Mouse (Mus musculus) CH12.LX (cell line): ENCODE results near the gene Kank1. TPM values are rescaled to one million over a fixed set of nuclear protein-coding genes. Genes with fewer than 3 reads are reported as not detected.

Experiments used
- DNase-seq: peaks from one replicate; pipeline ENCODE4 v3.0.0-alpha.2; 2013; ENCODE audit errors: extremely low read depth
- H3K27ac ChIP-seq: 2 replicates; pipeline ENCODE4 v1.5.1; 2012; ENCODE audit warnings: low read depth, mild to moderate bottlenecking, control low read depth, moderate library complexity; ENCODE audit not compliant: insufficient read depth
- H3K27me3 ChIP-seq: replicated peaks from 2 replicates; pipeline ENCODE3; 2012; ENCODE audit warnings: inconsistent platforms
- H3K36me3 ChIP-seq, 2 experiments: replicated peaks in 1 of 2; 2 replicates each; pipeline versions ENCODE3 to v1.6.1; 2012; ENCODE audit warnings: inconsistent platforms in 1 of 2, low read length in 1 of 2, mild to moderate bottlenecking in 1 of 2, mixed read lengths in 1 of 2, moderate library complexity in 1 of 2; ENCODE audit not compliant: control insufficient read depth in 1 of 2, insufficient read depth in 1 of 2
- H3K4me1 ChIP-seq, 2 experiments: 2 replicates each; pipeline ENCODE4 v1.6.1; 2012; ENCODE audit warnings: inconsistent platforms in 1 of 2, moderate library complexity in 1 of 2; ENCODE audit not compliant: insufficient read depth in 2 of 2, control insufficient read depth in 1 of 2
- H3K4me2 ChIP-seq: 2 replicates; pipeline ENCODE4 v1.6.1; 2012; ENCODE audit warnings: low read depth, mild to moderate bottlenecking, control low read depth; ENCODE audit not compliant: poor library complexity, insufficient read depth, severe bottlenecking
- H3K4me3 ChIP-seq, 3 experiments: fragments of 150-350 bp in 1 of 3; sonication (generic) in 1 of 3; replicated peaks in 1 of 3; 2 replicates each; pipeline versions ENCODE3 to v1.5.1; 2011 to 2012; ENCODE audit warnings: low read depth in 2 of 3, low read length in 2 of 3, mild to moderate bottlenecking in 2 of 3, moderate library complexity in 2 of 3, control low read depth in 1 of 3, improper control_type of control experiment in 1 of 3, inconsistent platforms in 1 of 3, mixed read lengths in 1 of 3; ENCODE audit not compliant: poor library complexity in 1 of 3
- H3K79me2 ChIP-seq: replicated peaks from 2 replicates; pipeline ENCODE4 v1.6.1; 2012; ENCODE audit warnings: mild to moderate bottlenecking, moderate library complexity; ENCODE audit not compliant: control insufficient read depth, poor library complexity, insufficient read depth, severe bottlenecking; ENCODE audit errors: extremely low read depth
- H3K9ac ChIP-seq: 2 replicates; pipeline ENCODE4 v1.6.1; 2012; ENCODE audit warnings: low read depth, mild to moderate bottlenecking, control low read depth, moderate library complexity; ENCODE audit not compliant: insufficient read depth
- H3K9me3 ChIP-seq: replicated peaks from 2 replicates; pipeline ENCODE3; 2012; ENCODE audit warnings: low read length, inconsistent platforms, mixed read lengths
- CTCF ChIP-seq, 2 experiments: IDR thresholded peaks in 1 of 2; conservative IDR thresholded peaks in 1 of 2; 2 replicates each; pipeline ENCODE4 v1.5.1; 2011 to 2012; ENCODE audit warnings: low read depth in 2 of 2, low read length in 2 of 2, improper control_type of control experiment in 1 of 2, inconsistent platforms in 1 of 2, mild to moderate bottlenecking in 1 of 2, moderate library complexity in 1 of 2
- ELF1 ChIP-seq: IDR thresholded peaks from 2 replicates; pipeline ENCODE4 v1.6.1; 2014; ENCODE audit warnings: low read depth, mild to moderate bottlenecking, inconsistent platforms, low read length, improper control_type of control experiment
- ETS1 ChIP-seq: conservative IDR thresholded peaks from 2 replicates; pipeline ENCODE4 v1.6.1; 2012; ENCODE audit warnings: low read depth, mild to moderate bottlenecking, inconsistent platforms, low read length, improper control_type of control experiment, moderate library complexity
- GABPA ChIP-seq: IDR thresholded peaks from 2 replicates; pipeline ENCODE4 v1.6.1; 2012; ENCODE audit warnings: low read depth, low read length, improper control_type of control experiment, inconsistent platforms; ENCODE audit not compliant: insufficient replicate concordance
- JUN ChIP-seq: IDR thresholded peaks from 2 replicates; pipeline ENCODE4 v1.6.1; 2011; ENCODE audit warnings: low read depth, mild to moderate bottlenecking, low read length, improper control_type of control experiment, moderate library complexity; ENCODE audit not compliant: insufficient read depth
- MAFK ChIP-seq: IDR thresholded peaks from 2 replicates; pipeline ENCODE4 v1.6.1; 2011; ENCODE audit warnings: low read length, improper control_type of control experiment; ENCODE audit not compliant: insufficient replicate concordance
- MXI1 ChIP-seq: IDR thresholded peaks from 2 replicates; pipeline ENCODE4 v1.6.1; 2011; ENCODE audit warnings: mild to moderate bottlenecking, low read depth, low read length, improper control_type of control experiment
- MYC ChIP-seq: IDR thresholded peaks from 2 replicates; pipeline ENCODE4 v1.6.1; 2011; ENCODE audit warnings: low read depth, mild to moderate bottlenecking, improper control_type of control experiment, low read length
- POLR2A ChIP-seq: IDR thresholded peaks from 2 replicates; pipeline ENCODE4 v1.6.1; 2011; ENCODE audit warnings: low read depth, mild to moderate bottlenecking, improper control_type of control experiment, low read length
- RAD21 ChIP-seq: IDR thresholded peaks from 2 replicates; pipeline ENCODE4 v1.6.1; 2011; ENCODE audit warnings: low read depth, mild to moderate bottlenecking, low read length, improper control_type of control experiment, moderate library complexity
- RCOR1 ChIP-seq: conservative IDR thresholded peaks from 2 replicates; pipeline ENCODE4 v1.6.1; 2012; ENCODE audit warnings: low read depth, mild to moderate bottlenecking, inconsistent platforms, low read length, improper control_type of control experiment
- SIN3A ChIP-seq: IDR thresholded peaks from 2 replicates; pipeline ENCODE4 v1.6.1; 2012; ENCODE audit warnings: low read length, improper control_type of control experiment, inconsistent platforms
- SMC3 ChIP-seq: IDR thresholded peaks from 2 replicates; pipeline ENCODE4 v1.6.1; 2011; ENCODE audit warnings: low read depth, low read length, improper control_type of control experiment
- TBP ChIP-seq: conservative IDR thresholded peaks from 2 replicates; pipeline ENCODE4 v1.6.1; 2011; ENCODE audit warnings: low read depth, low read length, improper control_type of control experiment
- TCF12 ChIP-seq: IDR thresholded peaks from 2 replicates; pipeline ENCODE4 v1.6.1; 2014; ENCODE audit warnings: low read depth, mild to moderate bottlenecking, inconsistent platforms, low read length, improper control_type of control experiment
- UBTF ChIP-seq: IDR thresholded peaks from 2 replicates; pipeline ENCODE4 v1.6.1; 2012; ENCODE audit warnings: low read depth, mild to moderate bottlenecking, inconsistent platforms, low read length, improper control_type of control experiment, moderate library complexity
- USF2 ChIP-seq: conservative IDR thresholded peaks from 2 replicates; pipeline ENCODE4 v1.6.1; 2011; ENCODE audit warnings: low read depth, low read length, improper control_type of control experiment
- ZC3H11A ChIP-seq: IDR thresholded peaks from 2 replicates; pipeline ENCODE4 v1.6.1; 2012; ENCODE audit warnings: low read depth, mild to moderate bottlenecking, inconsistent platforms, low read length, improper control_type of control experiment
- ZKSCAN1 ChIP-seq: IDR thresholded peaks from 2 replicates; pipeline ENCODE4 v1.6.1; 2012; ENCODE audit warnings: low read depth, inconsistent platforms, low read length, improper control_type of control experiment, borderline replicate concordance
- ZMIZ1 ChIP-seq: IDR thresholded peaks from 2 replicates; pipeline ENCODE4 v1.6.1; 2012; ENCODE audit warnings: low read depth, mild to moderate bottlenecking, inconsistent platforms, low read length, improper control_type of control experiment
- ZNF384 ChIP-seq: IDR thresholded peaks from 2 replicates; pipeline ENCODE4 v1.6.1; 2012; ENCODE audit warnings: low read depth, low read length, improper control_type of control experiment, inconsistent platforms
- dilution Hi-C: fragments of 300-500 bp; cut with MboI; formaldehyde crosslinking; loops from 2 replicates; pipeline ENCODE4 v1.14.3; 2020; ENCODE audit warnings: low sequenced_read_pairs; ENCODE audit not compliant: extremely low pct_unique_long_range_greater_than_20kb, extremely low pct_ligation_motif_present
- in situ Hi-C: fragments of 300-500 bp; cut with MboI; formaldehyde crosslinking; loops from 3 replicates; pipeline ENCODE4 v1.14.3; 2019; ENCODE audit warnings: low sequenced_read_pairs, low pct_ligation_motif_present, low pct_unique_long_range_greater_than_20kb, mixed read lengths
- polyA plus RNA-seq: library from polyadenylated mRNA; unstranded; fragments of >175 nt; gene quantifications from 2 replicates; pipeline ENCODE4 v1.2.1, GENCODE M21; 2012; ENCODE audit warnings: low read depth; ENCODE audit not compliant: insufficient read length
- total RNA-seq, 2 experiments: library from RNA; depleted of rRNA; stranded (reverse); fragments of 300-350 nt in 1 of 2; fragments of >200 nt in 1 of 2; gene quantifications; 2 replicates each; pipeline ENCODE4 v1.2.3; 2012 to 2014

Kank1 gene
- total and polyA plus RNA-seq, 3 experiments: 0.10 to 0.13 (median 0.12) TPM

DNA sequence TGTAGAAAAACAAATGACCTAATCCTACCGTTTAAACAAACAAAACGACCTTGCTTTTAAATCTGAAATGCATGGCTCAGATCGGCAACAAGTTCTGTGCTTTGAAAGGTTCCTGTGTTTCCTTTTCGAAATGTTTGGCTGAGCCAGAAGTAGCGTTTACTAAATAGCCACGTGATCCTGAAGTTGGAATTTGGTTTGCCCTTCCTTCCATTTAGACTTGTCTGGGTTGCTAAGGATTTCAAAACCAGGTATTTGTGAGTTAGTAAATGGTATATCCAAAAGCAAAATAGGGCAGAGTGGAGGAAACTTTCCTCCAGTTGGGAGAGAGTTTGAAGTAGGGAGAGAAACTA lies 171.1 kb downstream of the Kank1 start:
- TF ChIP-seq SIN3A: no peak
- no peak for TF ChIP-seq TCF12
- no peak for TF ChIP-seq CTCF (conservative IDR thresholded peaks at IDR 0.05 in 1 of 2, IDR thresholded peaks at IDR 0.05 in 1 of 2; ENCODE audit: low read depth in 2 of 2, low read length in 2 of 2)
- no peak for TF ChIP-seq RCOR1
- TF ChIP-seq SMC3: no peak
- no peak for TF ChIP-seq MYC
- no peak for TF ChIP-seq ZMIZ1
- no peak for TF ChIP-seq USF2
- TF ChIP-seq ELF1: no peak
- no peak for TF ChIP-seq TBP
- TF ChIP-seq ZKSCAN1: no peak
- no peak for DNase-seq
- no peaks in the 10 kb centered on the region for H3K27me3 ChIP-seq
- H3K9ac ChIP-seq: no peak overlapping the region
- dilution Hi-C loops (no loop called here), in situ Hi-C loops (no loop called here)
- H3K36me3 ChIP-seq: no peaks in the 10 kb centered on the region
- no peaks in the 10 kb centered on the region for H3K79me2 ChIP-seq
- no peaks in the 10 kb centered on the region for H3K9me3 ChIP-seq
- no peak overlapping the region for H3K4me3 ChIP-seq
- H3K27ac ChIP-seq: no peak overlapping the region
- H3K4me1 ChIP-seq: no peaks in the 10 kb centered on the region
- H3K4me2 ChIP-seq: no peak overlapping the region

- no peak for DNase-seq
- Histone ChIP-seq H3K79me2 (no peaks in the 10 kb centered on the region), H3K9me3 (no peaks in the 10 kb centered on the region), H3K27me3 (no peaks in the 10 kb centered on the region), H3K27ac (no peak overlapping the region), H3K4me1 (no peaks in the 10 kb centered on the region), H3K36me3 (no peaks in the 10 kb centered on the region), H3K4me3 (no peak overlapping the region), H3K9ac (no peak overlapping the region), H3K4me2 (no peak overlapping the region)
- dilution Hi-C loops: no loop called here
- no peak for TF ChIP-seq MYC
- TF ChIP-seq ETS1: no peak
- TF ChIP-seq ZNF384: no peak
- in situ Hi-C loops: no loop called here
These were observed 172.5 kb downstream of the Kank1 start for GRCm38 (mm10) chr19:25409239-25409638.

- peaks cover 0 to 5% of the 10 kb centered on the region in 2 experiments; a peak in 2 of 4 replicates for H3K4me1 ChIP-seq
- TF ChIP-seq RAD21 (no peak), POLR2A (no peak), ZC3H11A (no peak), MXI1 (no peak), GABPA (no peak), ELF1 (no peak), MAFK (no peak), UBTF (no peak), JUN (no peak)
- in situ Hi-C loops: no loop called here
- H3K27me3 ChIP-seq: no peaks in the 10 kb centered on the region
- H3K27ac ChIP-seq: no peak overlapping the region
- H3K9me3 ChIP-seq: no peaks in the 10 kb centered on the region
- no peaks in the 10 kb centered on the region for H3K36me3 ChIP-seq
- no peak overlapping the region for H3K4me2 ChIP-seq
- H3K79me2 ChIP-seq: no peaks in the 10 kb centered on the region
- H3K9ac ChIP-seq: no peak overlapping the region
- DNase-seq: no peak
- H3K4me3 ChIP-seq: no peak overlapping the region
- dilution Hi-C loops: no loop called here
These were observed 174.6 kb downstream of the Kank1 start for GRCm38 (mm10) chr19:25411353-25411752.
